Mouse (Mus musculus): ENCODE data around the gene Ccdc86. TPM values are rescaled to one million over a fixed set of nuclear protein-coding genes. Genes with fewer than 3 reads are reported as not detected.

Gene Ccdc86
- polyA plus RNA-seq, 1 experiment from 2014 or later, result 14.1 TPM

GRCm38 (mm10) chr19:10921058-10921457 lies 28.0 kb downstream of the Ccdc86 start:
- Histone ChIP-seq H3K36me3 (replicated peaks) (no peaks in the 10 kb centered on the region), H3K27ac (no peak overlapping the region), H3K4me2 (no peak overlapping the region), H3K4me1 (peaks cover 6% of the 10 kb centered on the region; the same call in 1 of the 2 replicates), H3K27me3 (replicated peaks) (no peaks in the 10 kb centered on the region), H3K9ac (no peak overlapping the region), H3K9me3 (no peaks in the 10 kb centered on the region), H3K4me3 (no peak overlapping the region)
- 78% methylated on average over 3 of the region's 3 CpGs for WGBS
- no peak for ATAC-seq (replicated peaks)

DNA sequence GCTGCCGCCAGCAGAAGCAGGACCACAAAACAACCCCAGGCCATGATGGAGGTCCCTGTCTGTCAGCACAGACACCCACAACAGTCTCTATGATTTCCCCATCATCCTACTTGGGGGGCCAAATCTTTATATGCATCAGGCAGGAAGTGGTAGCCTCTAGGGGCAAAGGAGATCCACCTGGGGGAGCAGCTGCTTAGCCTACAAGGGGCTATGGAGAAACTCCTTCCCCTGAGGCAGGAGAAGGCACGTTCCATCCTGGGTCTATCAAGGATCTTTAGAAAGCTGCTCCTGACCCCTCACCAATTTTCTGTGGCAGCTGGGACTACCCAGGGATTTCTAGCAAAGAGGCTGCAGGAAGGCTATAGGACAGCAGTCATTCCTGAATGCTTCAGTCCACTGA lies 28.5 kb downstream of the Ccdc86 start, which contains the start of gene Zp1:
Gene Zp1, minus strand, starts transcription at position 101 of the 400 bp plus-strand sequence.
- Histone ChIP-seq H3K27me3 (replicated peaks) (no peaks in the 10 kb centered on the region), H3K4me3 (no peak within 1 kb of the TSS), H3K4me2 (no peak within 1 kb of the TSS), H3K27ac (no peak within 1 kb of the TSS), H3K4me1 (peaks cover 6% of the 10 kb centered on the region; the same call in 1 of the 2 replicates), H3K36me3 (replicated peaks) (no peaks in the 10 kb centered on the region), H3K9ac (no peak within 1 kb of the TSS), H3K9me3 (no peaks in the 10 kb centered on the region)
- ATAC-seq (replicated peaks), result no peak
- WGBS, result 67% methylated on average over 2 of the region's 2 CpGs

GRCm38 (mm10) chr19:10918321-10918991 lies 30.6 kb downstream of the Ccdc86 start:
- WGBS, result 83% methylated on average over 10 of the region's 10 CpGs
- Histone ChIP-seq H3K4me1 (peaks cover 6% of the 10 kb centered on the region; the same call in 1 of the 2 replicates), H3K9me3 (no peaks in the 10 kb centered on the region), H3K4me2 (no peak overlapping the region), H3K36me3 (replicated peaks) (no peaks in the 10 kb centered on the region), H3K4me3 (no peak overlapping the region), H3K27me3 (replicated peaks) (no peaks in the 10 kb centered on the region), H3K27ac (no peak overlapping the region), H3K9ac (no peak overlapping the region)
- peak; percentile 84 for ATAC-seq (replicated peaks)

DNA sequence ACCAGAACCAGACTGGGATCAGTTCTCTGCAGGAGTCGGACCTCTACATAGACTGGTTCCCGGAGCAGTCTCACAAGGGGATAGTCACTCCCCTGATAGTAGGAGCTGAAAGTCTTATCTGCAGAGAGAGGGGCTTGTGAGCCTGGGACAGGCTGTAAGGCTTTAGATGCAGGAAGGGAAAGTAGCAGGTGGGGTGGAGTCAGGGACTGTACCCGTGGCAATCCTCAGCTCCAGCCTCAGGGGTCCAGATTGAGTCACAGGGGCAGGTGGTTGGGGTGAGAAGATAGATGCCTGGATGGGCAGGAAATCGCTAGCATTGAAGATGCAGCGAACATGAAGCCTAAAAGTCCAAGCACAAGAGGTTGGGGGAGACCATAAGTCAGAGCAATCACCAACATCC lies 32.6 kb downstream of the Ccdc86 start:
- H3K27ac ChIP-seq, result no peak overlapping the region
- no peaks in the 10 kb centered on the region for H3K36me3 ChIP-seq (replicated peaks)
- no peak overlapping the region for H3K4me2 ChIP-seq
- ATAC-seq (replicated peaks), result no peak
- H3K4me3 ChIP-seq, result no peak overlapping the region
- WGBS, result 68% methylated on average over 5 of the region's 5 CpGs
- H3K9ac ChIP-seq, result no peak overlapping the region
- H3K27me3 ChIP-seq (replicated peaks), result no peaks in the 10 kb centered on the region
- H3K9me3 ChIP-seq, result no peaks in the 10 kb centered on the region
- H3K4me1 ChIP-seq, result peaks cover 6% of the 10 kb centered on the region; the same call in 1 of the 2 replicates

DNA sequence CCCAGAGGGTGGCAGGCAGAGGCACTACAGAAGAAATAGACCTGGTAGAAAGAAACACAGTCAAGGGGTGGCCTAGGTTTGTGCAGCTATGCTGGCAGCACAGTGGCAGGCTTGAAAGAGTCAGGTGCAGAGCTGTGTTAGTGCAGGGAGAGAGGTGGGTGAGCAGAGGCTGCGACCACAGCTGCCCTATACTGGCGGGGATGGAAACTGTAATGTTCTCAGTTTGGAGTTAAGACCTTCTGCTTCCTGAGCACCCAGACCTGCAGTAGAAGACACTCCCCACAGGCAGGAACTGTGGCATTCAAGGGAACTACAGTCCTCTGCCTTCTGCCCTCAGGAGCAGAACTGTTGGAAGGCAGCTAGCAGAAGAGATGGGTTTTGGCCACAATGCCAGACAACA lies 34.2 kb downstream of the Ccdc86 start:
- no peaks in the 10 kb centered on the region for H3K27me3 ChIP-seq (replicated peaks)
- H3K9me3 ChIP-seq, result no peaks in the 10 kb centered on the region
- no peak overlapping the region for H3K9ac ChIP-seq
- no peak overlapping the region for H3K27ac ChIP-seq
- no peak for ATAC-seq (replicated peaks)
- H3K36me3 ChIP-seq (replicated peaks), result no peaks in the 10 kb centered on the region
- H3K4me1 ChIP-seq, result peaks cover 6% of the 10 kb centered on the region; the same call in 1 of the 2 replicates
- 87% methylated on average over 2 of the region's 2 CpGs for WGBS
- H3K4me3 ChIP-seq, result no peak overlapping the region
- no peak overlapping the region for H3K4me2 ChIP-seq

- Histone ChIP-seq H3K4me2 (no peak overlapping the region), H3K36me3 (replicated peaks) (no peaks in the 10 kb centered on the region), H3K4me3 (no peak overlapping the region), H3K9me3 (no peaks in the 10 kb centered on the region), H3K27ac (no peak overlapping the region), H3K9ac (no peak overlapping the region), H3K27me3 (replicated peaks) (no peaks in the 10 kb centered on the region), H3K4me1 (peaks cover 6% of the 10 kb centered on the region; the same call in 1 of the 2 replicates)
- WGBS, result 83% methylated on average over 7 of the region's 7 CpGs
- no peak for ATAC-seq (replicated peaks)
Measured at GRCm38 (mm10) chr19:10914291-10914690, 34.8 kb downstream of the Ccdc86 start.

DNA sequence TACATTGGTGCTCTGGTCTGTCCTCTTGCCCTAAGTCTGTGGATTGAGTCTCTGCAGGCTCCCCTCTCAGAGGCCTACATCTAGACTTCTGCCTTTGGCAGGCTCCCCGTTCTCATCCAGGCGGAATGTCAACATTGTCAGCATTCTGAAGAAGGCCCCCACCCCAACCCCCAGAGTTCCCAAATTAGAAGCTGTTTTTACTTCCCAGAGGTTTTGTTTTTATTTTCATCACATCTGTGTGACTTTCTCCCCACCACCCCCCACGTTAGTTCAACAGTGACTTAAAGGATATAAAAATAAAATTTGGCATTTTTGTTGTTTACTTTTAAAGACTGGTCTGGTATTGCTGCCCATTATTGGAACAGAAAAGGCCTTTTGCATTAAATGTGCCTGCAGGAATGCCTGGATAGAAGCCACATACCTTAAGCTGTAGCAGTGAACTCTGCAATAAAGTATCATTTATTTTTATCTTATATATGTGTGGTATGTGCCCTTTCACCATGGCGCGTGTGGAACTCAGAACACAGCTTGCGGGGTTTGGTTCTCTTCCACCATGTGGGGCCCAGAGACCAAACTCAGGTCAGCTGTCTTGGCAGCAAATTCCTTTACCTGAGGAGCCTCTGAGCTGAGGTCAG lies 39.9 kb downstream of the Ccdc86 start:
- Histone ChIP-seq H3K9ac (no peak overlapping the region), H3K9me3 (no peaks in the 10 kb centered on the region), H3K4me2 (no peak overlapping the region), H3K4me1 (no peaks in the 10 kb centered on the region), H3K27me3 (replicated peaks) (no peaks in the 10 kb centered on the region), H3K36me3 (replicated peaks) (peaks cover 7% of the 10 kb centered on the region; the same call in 1 of the 2 replicates), H3K4me3 (no peak overlapping the region), H3K27ac (0 out of 2 replicates have a peak overlapping the region, but pooled peaks have one; percentile 10)
- ATAC-seq (replicated peaks), result no peak
- 89% methylated on average over 6 of the region's 6 CpGs for WGBS

DNA sequence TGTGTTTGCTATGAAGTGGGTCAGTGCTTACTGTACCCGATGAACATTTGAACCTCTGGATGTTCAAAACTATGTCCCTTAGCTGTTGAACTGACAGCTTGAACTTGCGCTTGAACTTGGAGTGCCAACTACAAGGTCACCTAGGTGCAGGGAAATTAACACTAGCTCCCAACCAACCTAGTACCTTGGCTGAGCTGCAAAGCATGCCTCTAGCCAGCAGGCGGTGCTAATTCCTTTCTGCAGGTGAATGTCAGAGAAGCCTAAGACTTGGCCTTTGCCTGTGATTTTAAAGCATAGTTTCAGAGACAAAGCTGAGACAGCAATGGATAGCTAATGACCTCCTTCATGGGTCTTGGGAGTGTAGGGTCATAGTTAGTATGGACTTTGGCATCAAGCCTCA lies 41.2 kb downstream of the Ccdc86 start:
- Histone ChIP-seq H3K27me3 (replicated peaks) (no peaks in the 10 kb centered on the region), H3K9ac (no peak overlapping the region), H3K4me2 (no peak overlapping the region), H3K4me3 (no peak overlapping the region), H3K4me1 (no peaks in the 10 kb centered on the region), H3K9me3 (no peaks in the 10 kb centered on the region), H3K36me3 (replicated peaks) (peaks cover 20% of the 10 kb centered on the region; the same call in 1 of the 2 replicates), H3K27ac (no peak overlapping the region)
- ATAC-seq (replicated peaks), result peak; percentile 40; the same call in 1 of the 2 replicates
- WGBS, result 66% methylated on average over 3 of the region's 3 CpGs

DNA sequence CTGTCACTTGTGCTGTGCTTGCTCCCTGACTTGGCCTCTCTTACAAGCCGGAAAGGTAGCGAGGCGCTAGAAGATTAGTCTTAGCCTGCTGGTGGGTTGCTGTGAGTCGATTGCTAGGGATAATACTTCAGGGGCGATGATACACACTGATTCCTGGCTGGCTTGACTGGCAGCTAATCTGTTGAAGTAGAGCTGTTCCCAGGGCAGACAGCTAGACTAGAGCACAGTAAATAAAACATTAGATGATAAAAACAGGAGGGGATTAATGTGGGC lies 43.4 kb downstream of the Ccdc86 start:
- 76% methylated on average over 5 of the region's 5 CpGs for WGBS
- Histone ChIP-seq H3K9me3 (no peaks in the 10 kb centered on the region), H3K4me2 (no peak overlapping the region), H3K27ac (0 out of 2 replicates have a peak overlapping the region, but pooled peaks have one; percentile 31), H3K4me1 (no peaks in the 10 kb centered on the region), H3K4me3 (no peak overlapping the region), H3K9ac (no peak overlapping the region), H3K36me3 (replicated peaks) (peaks cover 41% of the 10 kb centered on the region), H3K27me3 (replicated peaks) (no peaks in the 10 kb centered on the region)
- ATAC-seq (replicated peaks), result no peak

DNA sequence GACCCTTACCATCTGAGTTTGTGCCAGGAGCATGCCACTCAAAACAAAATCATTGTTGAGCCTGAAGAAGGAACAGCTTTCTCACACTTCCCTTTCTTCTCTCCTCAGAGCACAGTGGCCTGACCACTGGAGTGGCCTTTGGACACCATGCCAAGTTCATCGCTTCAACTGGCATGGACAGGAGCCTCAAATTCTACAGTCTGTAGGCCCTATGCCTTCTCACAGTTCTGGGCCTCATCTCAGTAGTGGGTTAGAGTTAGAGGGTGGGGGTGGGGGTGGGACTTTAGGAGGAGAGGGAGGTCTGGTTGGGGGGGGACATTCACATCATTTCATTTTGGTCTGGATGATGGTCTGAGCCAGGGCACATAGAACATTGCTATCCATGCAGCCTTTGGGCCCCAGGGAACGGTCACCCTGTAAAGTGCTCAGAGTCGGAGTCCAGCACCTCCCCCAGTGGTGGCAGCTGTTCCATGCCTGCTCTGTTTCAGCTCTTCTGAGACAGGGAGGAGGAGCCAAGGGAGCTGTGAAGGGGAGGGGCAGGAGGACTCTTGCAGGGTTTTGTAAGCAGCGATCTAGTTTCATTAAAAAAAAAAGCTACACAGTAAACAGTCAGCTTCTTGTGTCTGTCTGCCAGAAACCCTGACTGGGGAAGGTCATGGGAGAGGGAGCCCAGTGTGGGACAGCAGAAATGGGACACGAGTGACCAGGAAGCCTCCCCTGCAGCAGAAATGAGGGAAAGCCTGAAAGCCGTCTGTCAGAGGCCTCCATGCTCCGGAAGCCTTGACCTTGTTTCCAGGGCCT lies 43.9 kb downstream of the Ccdc86 start:
- ATAC-seq (replicated peaks), result no peak
- no peak overlapping the region for H3K9ac ChIP-seq
- no peaks in the 10 kb centered on the region for H3K27me3 ChIP-seq (replicated peaks)
- 61% methylated on average over 7 of the region's 7 CpGs for WGBS
- H3K36me3 ChIP-seq (replicated peaks), result peaks cover 47% of the 10 kb centered on the region
- H3K4me2 ChIP-seq, result no peak overlapping the region
- H3K4me1 ChIP-seq, result no peaks in the 10 kb centered on the region
- H3K9me3 ChIP-seq, result no peaks in the 10 kb centered on the region
- 0 out of 2 replicates have a peak overlapping the region, but pooled peaks have one; percentile 31 for H3K27ac ChIP-seq
- H3K4me3 ChIP-seq, result no peak overlapping the region

DNA sequence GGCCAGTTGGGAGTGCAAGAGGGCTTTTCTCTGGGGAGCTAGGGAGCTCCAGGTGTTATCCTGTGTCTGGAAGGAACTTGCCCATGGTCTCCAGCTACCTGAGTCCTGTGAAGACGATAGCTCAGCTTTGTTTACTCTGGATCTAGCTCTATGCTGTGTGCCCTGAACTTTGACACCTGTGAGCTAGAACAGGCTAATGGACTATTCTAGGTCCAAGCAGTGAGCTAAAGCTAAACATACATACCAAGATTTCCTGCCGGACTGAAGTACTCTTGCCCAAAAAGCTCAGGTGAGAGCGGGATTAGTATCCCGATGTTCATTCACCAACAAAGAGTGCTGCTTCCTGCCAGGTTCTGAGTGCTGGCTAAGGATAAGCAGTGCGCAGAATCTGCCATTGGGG lies 44.6 kb downstream of the Ccdc86 start:
- Histone ChIP-seq H3K36me3 (replicated peaks) (peaks cover 53% of the 10 kb centered on the region), H3K4me1 (no peaks in the 10 kb centered on the region), H3K9ac (no peak overlapping the region), H3K27me3 (replicated peaks) (no peaks in the 10 kb centered on the region), H3K4me2 (no peak overlapping the region), H3K9me3 (no peaks in the 10 kb centered on the region), H3K4me3 (no peak overlapping the region), H3K27ac (no peak overlapping the region)
- ATAC-seq (replicated peaks), result no peak
- 90% methylated on average over 5 of the region's 5 CpGs for WGBS

DNA sequence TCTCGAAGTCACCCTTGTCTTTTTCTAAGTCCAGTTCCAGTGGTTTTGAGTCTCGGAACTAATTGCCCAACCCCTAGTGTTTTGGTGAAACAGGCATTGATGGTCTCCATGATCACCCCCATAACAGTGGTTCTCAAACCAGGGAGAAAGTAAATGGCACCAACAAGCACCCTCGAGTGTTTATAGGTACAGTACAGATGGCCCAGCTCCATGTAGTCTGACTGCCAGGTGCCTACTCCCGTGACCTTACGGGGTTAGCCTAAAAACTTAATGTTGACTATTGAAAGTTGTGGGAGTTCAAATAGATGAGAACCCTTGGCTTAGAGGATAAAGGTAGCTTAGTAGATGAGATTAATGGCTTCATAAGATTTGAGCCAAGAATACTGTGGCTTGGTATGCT lies 48.0 kb downstream of the Ccdc86 start:
- no peaks in the 10 kb centered on the region for H3K9me3 ChIP-seq
- ATAC-seq (replicated peaks), result no peak
- no peak overlapping the region for H3K9ac ChIP-seq
- 96% methylated on average over 5 of the region's 5 CpGs for WGBS
- no peak overlapping the region for H3K4me2 ChIP-seq
- H3K27ac ChIP-seq, result no peak overlapping the region
- peaks cover 56% of the 10 kb centered on the region for H3K36me3 ChIP-seq (replicated peaks)
- H3K4me3 ChIP-seq, result no peak overlapping the region
- no peaks in the 10 kb centered on the region for H3K27me3 ChIP-seq (replicated peaks)
- peaks cover 15% of the 10 kb centered on the region for H3K4me1 ChIP-seq

Measured in midbrain, embryonic 15.5 days (tissue).